Mouse (Mus musculus) cerebellum, postnatal 10 days (tissue): ENCODE results near the gene Vmn1r112.
"Not testable (repeated sequence)": the region's sequence is repeated elsewhere in the genome, so short reads cannot be mapped to it uniquely, and the experiment has no call there.

Experiments
- DNase-seq, 2 experiments: peaks; one replicate each; pipeline ENCODE4 v3.0.0; 2021; ENCODE audit warnings: mixed read lengths in 2 of 2

Gene Vmn1r112

DNA sequence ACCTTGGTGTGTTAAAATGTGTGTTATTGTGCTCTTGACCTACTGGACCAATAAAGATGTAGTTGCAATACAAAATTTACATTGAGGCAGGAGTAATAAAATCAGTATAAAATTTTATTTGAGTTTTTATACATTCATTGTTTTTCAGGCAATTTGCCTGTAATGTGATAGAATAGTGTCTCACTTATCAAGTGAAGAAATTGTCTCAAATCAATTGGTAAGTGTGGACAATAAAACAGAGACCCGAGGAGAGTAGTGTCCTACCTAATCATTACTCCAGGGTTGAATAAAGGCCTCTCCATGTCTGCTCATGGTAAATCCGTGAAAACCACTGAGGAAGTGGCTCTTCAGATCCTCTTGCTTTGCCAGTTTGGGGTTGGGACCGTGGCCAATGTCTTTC, at the start of gene Vmn1r112:
Gene Vmn1r112 (plus strand): TSS at position 301 of the 400 bp plus-strand sequence.
- DNase-seq: not testable (repeated sequence)

DNA sequence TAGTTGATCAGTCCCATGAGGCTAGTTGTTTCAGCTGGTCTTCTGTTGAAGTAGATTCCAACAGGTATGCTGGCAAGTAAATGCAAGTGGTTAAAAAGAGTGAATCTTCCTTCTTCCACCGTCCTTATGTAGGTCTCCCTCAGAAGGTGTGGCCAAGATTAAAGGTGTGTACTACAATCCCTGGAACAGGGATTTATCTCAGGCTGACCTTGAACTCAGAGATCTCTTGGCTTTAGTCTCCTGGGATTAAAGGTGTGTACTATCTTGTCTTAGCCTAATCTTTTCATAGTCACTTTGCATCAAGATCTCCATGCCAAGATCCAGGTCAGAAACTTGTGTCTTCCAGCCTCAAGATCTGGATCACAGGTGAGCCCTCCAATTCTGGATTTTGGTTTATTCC, 40.5 kb upstream of the Vmn1r112 start, which contains the start of gene Gm10668:
Gene Gm10668 (minus strand): TSS at position 101 of the 400 bp plus-strand sequence.
- not testable (repeated sequence) for DNase-seq

DNA sequence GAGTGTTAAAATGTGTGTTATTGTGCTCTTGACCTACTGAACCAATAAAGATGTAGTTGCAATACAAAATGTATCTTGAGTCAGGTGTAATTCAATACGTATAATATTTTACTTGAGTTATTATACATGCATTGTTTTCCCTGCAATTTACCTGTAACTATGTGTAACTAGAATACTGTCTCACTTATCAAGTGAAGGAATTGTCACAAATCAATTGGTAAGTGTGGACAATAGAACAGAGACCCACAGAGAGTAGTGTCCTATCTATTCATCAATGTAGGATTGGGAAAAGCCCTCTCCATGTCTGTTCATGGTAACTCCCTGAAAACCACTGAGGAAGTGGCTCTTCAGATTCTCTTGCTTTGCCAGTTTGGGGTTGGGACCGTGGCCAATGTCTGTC, 16.0 kb downstream of the Vmn1r112 start, which contains the start of gene Vmn1r113:
Gene Vmn1r113 (plus strand): TSS at position 301 of the 400 bp plus-strand sequence.
- DNase-seq: not testable (repeated sequence)

DNA sequence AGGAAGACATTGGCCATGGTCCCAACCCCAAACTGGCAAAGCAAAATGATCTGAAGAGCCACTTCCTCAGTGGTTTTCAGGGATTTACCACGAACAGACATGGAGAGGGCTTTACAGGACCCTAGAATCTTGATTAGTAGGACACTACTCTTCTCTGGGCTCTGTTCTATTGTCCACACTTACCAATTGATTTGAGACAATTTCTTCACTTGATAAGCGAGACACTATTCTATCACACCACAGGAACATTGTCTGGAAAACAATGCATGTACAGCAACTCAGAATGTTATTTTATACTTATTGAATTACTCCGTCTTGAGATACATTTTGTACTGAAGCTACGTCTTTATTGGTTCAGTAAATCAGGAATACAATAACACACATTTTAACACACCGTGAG, 41.1 kb downstream of the Vmn1r112 start, which contains the start of gene Vmn1r114:
Gene Vmn1r114 (minus strand): TSS at position 101 of the 400 bp plus-strand sequence.
- not testable (repeated sequence) for DNase-seq
